Mouse (Mus musculus) heart, adult 2 months (tissue): ENCODE results near the gene Gpr142. TPM values are rescaled to one million over a fixed set of nuclear protein-coding genes. Genes with fewer than 3 reads are reported as not detected.

Experiments
- DNase-seq, 2 experiments: peaks; one replicate each; pipeline ENCODE4 v3.0.0; 2021
- H3K27ac ChIP-seq: fragments of 200-600 bp; 2 replicates; pipeline ENCODE4 v1.8.1; 2022
- H3K27me3 ChIP-seq: fragments of 200-500 bp; 2 replicates; pipeline ENCODE4 v1.6.1; 2012; ENCODE audit warnings: mild to moderate bottlenecking, low read length, inconsistent platforms, mixed read lengths; ENCODE audit not compliant: control insufficient read depth, insufficient read depth
- H3K36me3 ChIP-seq: fragments of 200-500 bp; 2 replicates; pipeline ENCODE4 v1.6.1; 2012; ENCODE audit warnings: low read length, inconsistent platforms; ENCODE audit not compliant: control insufficient read depth, insufficient read depth
- H3K4me1 ChIP-seq: fragments of 200-500 bp; 2 replicates; pipeline ENCODE4 v1.6.1; 2011; ENCODE audit warnings: low read length; ENCODE audit not compliant: control insufficient read depth, insufficient read depth
- H3K4me3 ChIP-seq: fragments of 200-600 bp; 2 replicates; pipeline ENCODE4 v1.8.1; 2022
- H3K79me2 ChIP-seq: fragments of 200-500 bp; replicated peaks from 2 replicates; pipeline ENCODE4 v1.6.1; 2012; ENCODE audit warnings: mild to moderate bottlenecking, inconsistent platforms, low read length, moderate library complexity, mixed read lengths; ENCODE audit not compliant: control insufficient read depth, insufficient read depth
- H3K9ac ChIP-seq: fragments of 200-500 bp; 2 replicates; pipeline ENCODE4 v1.6.1; 2012; ENCODE audit warnings: low read depth, mild to moderate bottlenecking, control low read depth, inconsistent platforms, low read length, mixed read lengths
- CTCF ChIP-seq: fragments of 200-600 bp; IDR thresholded peaks from 2 replicates; pipeline ENCODE4 v1.8.1; 2022; ENCODE audit warnings: antibody characterized with exemption, mild to moderate bottlenecking, moderate library complexity
- EP300 ChIP-seq: fragments of 200-500 bp; IDR thresholded peaks from 2 replicates; pipeline ENCODE4 v1.6.1; 2011; ENCODE audit warnings: low read depth, low read length, control low read depth; ENCODE audit not compliant: insufficient read depth
- POLR2A ChIP-seq: fragments of 200-500 bp; IDR thresholded peaks from 2 replicates; pipeline ENCODE4 v1.6.1; 2011; ENCODE audit warnings: mild to moderate bottlenecking, low read depth, low read length, control low read depth; ENCODE audit not compliant: insufficient read depth
- WGBS: fragments of 180-500 bp; shearing (Covaris S2); methylation state at CpG from one replicate; pipeline ENCODE4 v1.1.7; 2018; 5-methylcytosine and 5-hydroxymethylcytosine counted together
- intact Hi-C: fragments of 180-260 bp; cut with DNase I; formaldehyde crosslinking; loops from one replicate; pipeline ENCODE4 v1.15.1; 2025
- polyA plus RNA-seq: library from polyadenylated mRNA; depleted of rRNA; stranded (reverse); fragments of >200 nt; gene quantifications from 2 replicates; pipeline ENCODE4 v1.2.3, GENCODE M21; 2012; rRNA removed
- total RNA-seq, 2 experiments: library from RNA; stranded (reverse); gene quantifications; 2 replicates each; pipeline ENCODE4 v1.2.3; 2021

The Gpr142 gene
- total and polyA plus RNA-seq, 3 experiments = not detected

GRCm38 (mm10) chr11:114853174-114853838 lies 54.6 kb downstream of the Gpr142 start:
- intact Hi-C loops = no loop called here
- Histone ChIP-seq H3K79me2 (no peaks in the 10 kb centered on the region), H3K4me3 (no peak overlapping the region; the same call in 1 of the 2 replicates), H3K27me3 (no peaks in the 10 kb centered on the region), H3K27ac (peak overlapping the region; percentile 76; the same call in 1 of the 2 replicates), H3K9ac (peak overlapping the region; percentile 23; the same call in 1 of the 2 replicates), H3K4me1 (no peaks in the 10 kb centered on the region; the same call in 1 of the 2 replicates), H3K36me3 (no peaks in the 10 kb centered on the region)
- WGBS = 54% methylated on average over 7 of the region's 7 CpGs
- no peak for TF ChIP-seq EP300
- no peak for TF ChIP-seq CTCF
- no peak for TF ChIP-seq POLR2A
- DNase-seq = no peak

DNA sequence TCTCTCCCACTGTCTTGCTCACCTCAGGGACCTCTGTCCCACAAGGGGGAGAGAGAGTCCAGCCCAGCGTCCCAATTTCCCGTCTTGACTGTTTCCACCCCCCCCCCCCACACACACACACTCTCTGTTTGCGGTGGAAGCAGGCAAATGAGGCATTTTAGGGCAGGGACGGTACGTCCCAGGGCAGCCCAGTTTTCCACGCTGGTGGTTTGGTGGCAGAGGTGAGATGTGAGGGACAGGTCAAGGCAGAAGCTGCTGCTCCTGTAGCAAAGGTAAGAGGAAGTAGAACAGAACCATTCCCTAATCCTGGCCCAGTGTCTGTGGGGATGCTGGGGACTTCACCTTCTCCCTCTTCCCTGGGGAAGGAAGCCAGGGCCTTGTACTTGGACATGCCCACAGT lies 55.9 kb downstream of the Gpr142 start:
- no peak overlapping the region for H3K4me3 ChIP-seq
- H3K27ac ChIP-seq = no peak overlapping the region
- intact Hi-C loops = no loop called here
- H3K79me2 ChIP-seq = no peaks in the 10 kb centered on the region
- no peak for DNase-seq
- no peak for TF ChIP-seq CTCF
- TF ChIP-seq EP300 = no peak
- TF ChIP-seq POLR2A = no peak
- no peak overlapping the region for H3K9ac ChIP-seq
- no peaks in the 10 kb centered on the region for H3K4me1 ChIP-seq
- H3K36me3 ChIP-seq = no peaks in the 10 kb centered on the region
- no peaks in the 10 kb centered on the region for H3K27me3 ChIP-seq
- 67% methylated on average over 6 of the region's 6 CpGs for WGBS

GRCm38 (mm10) chr11:114856125-114856524 lies 57.4 kb downstream of the Gpr142 start:
- WGBS = 87% methylated on average over 5 of the region's 5 CpGs
- no peaks in the 10 kb centered on the region for H3K79me2 ChIP-seq

More at GRCm38 (mm10) chr11:114856125-114856524, 57.4 kb downstream of the Gpr142 start:
- no peak overlapping the region for H3K27ac ChIP-seq
- no peaks in the 10 kb centered on the region for H3K27me3 ChIP-seq
- DNase-seq = no peak
- no peak overlapping the region for H3K9ac ChIP-seq
- intact Hi-C loops = loop anchor here (5.0 kb wide), 1 partner anchor 44 kb away; no protein-coding TSS in a partner anchor
- H3K4me1 ChIP-seq = no peaks in the 10 kb centered on the region
- no peaks in the 10 kb centered on the region for H3K36me3 ChIP-seq
- H3K4me3 ChIP-seq = no peak overlapping the region
- TF ChIP-seq EP300 = no peak
- TF ChIP-seq POLR2A = no peak
- TF ChIP-seq CTCF = no peak

Other genes starting within 250 kb of the Gpr142 start
- gene Rpl38, start 130.4 kb upstream of the Gpr142 start, total RNA-seq = 100 to 1,000 TPM; 587 to 660 TPM
- 335 and 344 TPM in 2 replicates for gene Rpl38, start 130.4 kb upstream of the Gpr142 start, polyA plus RNA-seq
- gene Ttyh2, start 123.5 kb upstream of the Gpr142 start, total RNA-seq = 1 to 10 TPM; 4.3 to 4.9 TPM
- gene Ttyh2, start 123.5 kb upstream of the Gpr142 start, polyA plus RNA-seq = 6.3 and 7.5 TPM in 2 replicates
- gene Dnaic2, start 71.5 kb upstream of the Gpr142 start, total RNA-seq = under 1 TPM; 0.16 to 0.18 TPM
- gene Dnaic2, start 71.5 kb upstream of the Gpr142 start, polyA plus RNA-seq = 0.44 and 1.5 TPM in 2 replicates
- gene Kif19a, start 33.5 kb upstream of the Gpr142 start, total RNA-seq = under 1 TPM; 0.18 to 0.21 TPM
- 0.32 and 1.2 TPM in 2 replicates for gene Kif19a, start 33.5 kb upstream of the Gpr142 start, polyA plus RNA-seq
- gene Btbd17, start 3.0 kb upstream of the Gpr142 start, total RNA-seq = not detected
- 0.06 TPM in 1 of 2 replicates, not detected in the other for gene Btbd17, start 3.0 kb upstream of the Gpr142 start, polyA plus RNA-seq
- gene Gprc5c, start 52.2 kb downstream of the Gpr142 start, total RNA-seq = 1 to 10 TPM; 6.3 to 7.9 TPM
- 11.6 and 11.9 TPM in 2 replicates for gene Gprc5c, start 52.2 kb downstream of the Gpr142 start, polyA plus RNA-seq
- under 1 TPM; 0.77 to 0.89 TPM for gene Cd300a, start 91.1 kb downstream of the Gpr142 start, total RNA-seq
- gene Cd300a, start 91.1 kb downstream of the Gpr142 start, polyA plus RNA-seq = 1.1 TPM in 2 replicates
- under 1 TPM; 0.70 to 0.75 TPM for gene Cd300lb, start 135.5 kb downstream of the Gpr142 start, total RNA-seq
- 0.61 and 0.70 TPM in 2 replicates for gene Cd300lb, start 135.5 kb downstream of the Gpr142 start, polyA plus RNA-seq
- not detected for gene Cd300c, start 170.2 kb downstream of the Gpr142 start, total RNA-seq
- not detected in 2 replicates for gene Cd300c, start 170.2 kb downstream of the Gpr142 start, polyA plus RNA-seq
- 1 to 10 TPM; 1.7 to 1.8 TPM for gene Cd300ld, start 191.0 kb downstream of the Gpr142 start, total RNA-seq
- gene Cd300ld, start 191.0 kb downstream of the Gpr142 start, polyA plus RNA-seq = 3.0 and 5.1 TPM in 2 replicates
- gene Cd300c2, start 203.0 kb downstream of the Gpr142 start, total RNA-seq = 1 to 10 TPM; 1.5 to 2.1 TPM
- gene Cd300c2, start 203.0 kb downstream of the Gpr142 start, polyA plus RNA-seq = 2.0 and 2.2 TPM in 2 replicates
- not detected for gene Cd300ld2, start 217.3 kb downstream of the Gpr142 start, total RNA-seq
- gene Cd300ld2, start 217.3 kb downstream of the Gpr142 start, polyA plus RNA-seq = 0.37 TPM in 1 of 2 replicates, not detected in the other
- 1 to 10 TPM in 1 of 2 experiments, under 1 TPM in 1; 0.52 to 1.1 TPM for gene Cd300ld4, start 228.1 kb downstream of the Gpr142 start, total RNA-seq
- gene Cd300ld4, start 228.1 kb downstream of the Gpr142 start, polyA plus RNA-seq = 0.47 and 3.9 TPM in 2 replicates
- 1 to 10 TPM; 2.7 to 9.1 TPM for gene Cd300ld5, start 238.8 kb downstream of the Gpr142 start, total RNA-seq
- 3.0 TPM in 1 of 2 replicates, not detected in the other for gene Cd300ld5, start 238.8 kb downstream of the Gpr142 start, polyA plus RNA-seq
- gene Cd300ld3, start 249.5 kb downstream of the Gpr142 start, total RNA-seq = 1 to 10 TPM; 5.8 to 8.6 TPM
- 11.4 and 22.1 TPM in 2 replicates for gene Cd300ld3, start 249.5 kb downstream of the Gpr142 start, polyA plus RNA-seq